Mouse (Mus musculus) midbrain, embryonic 16.5 days (tissue): Measurements from ENCODE around the gene Emx1. TPM values are rescaled to one million over a fixed set of nuclear protein-coding genes. Genes with fewer than 3 reads are reported as not detected.
"Not testable (repeated sequence)": the region's sequence is repeated elsewhere in the genome, so short reads cannot be mapped to it uniquely, and the experiment has no call there.

Experiments used
- ATAC-seq: fragments of 200-750 bp; cut with Nextera tagmentation; 2 replicates; pipeline ENCODE4 v1.8.0; 2017; ENCODE audit warnings: moderate TSS enrichment
- H3K27ac ChIP-seq: fragments of 300-500 bp; sonication (generic); 2 replicates; pipeline ENCODE4 v1.5.1; 2014; ENCODE audit warnings: mild to moderate bottlenecking, low read length, mixed read lengths
- H3K27me3 ChIP-seq: fragments of 300-500 bp; sonication (generic); 2 replicates; pipeline ENCODE4 v1.6.1; 2014; ENCODE audit warnings: low read depth, low read length, mixed read lengths; ENCODE audit not compliant: control insufficient read depth, insufficient read depth
- H3K36me3 ChIP-seq: fragments of 300-500 bp; sonication (generic); 2 replicates; pipeline ENCODE4 v1.6.1; 2014; ENCODE audit warnings: mild to moderate bottlenecking, low read length, moderate library complexity, mixed read lengths; ENCODE audit not compliant: control insufficient read depth, insufficient read depth
- H3K4me1 ChIP-seq: fragments of 300-500 bp; sonication (generic); 2 replicates; pipeline ENCODE4 v1.6.1; 2014; ENCODE audit warnings: mild to moderate bottlenecking, low read length, mixed read lengths; ENCODE audit not compliant: control insufficient read depth, insufficient read depth
- H3K4me2 ChIP-seq: fragments of 300-500 bp; sonication (generic); 2 replicates; pipeline ENCODE4 v1.6.1; 2014; ENCODE audit warnings: mild to moderate bottlenecking, low read length, mixed read lengths
- H3K4me3 ChIP-seq: fragments of 300-500 bp; sonication (generic); 2 replicates; pipeline ENCODE4 v1.5.1; 2014; ENCODE audit warnings: low read depth, mild to moderate bottlenecking, low read length, moderate library complexity, mixed read lengths
- H3K9ac ChIP-seq: fragments of 300-500 bp; sonication (generic); 2 replicates; pipeline ENCODE4 v1.6.1; 2014; ENCODE audit warnings: low read depth, low read length, mixed read lengths
- H3K9me3 ChIP-seq: fragments of 300-500 bp; sonication (generic); replicated peaks from 2 replicates; pipeline ENCODE4 v1.6.1; 2014; ENCODE audit warnings: mild to moderate bottlenecking, low read length, mixed read lengths; ENCODE audit not compliant: control insufficient read depth, poor library complexity, severe bottlenecking
- WGBS: fragments of 180-500 bp; shearing (Covaris S2); extraction: QIAGEN DNeasy Blood & Tissue Kit; methylation state at CpG from one replicate; pipeline ENCODE4 v1.1.7; 2014; 5-methylcytosine and 5-hydroxymethylcytosine counted together
- polyA plus RNA-seq: library from polyadenylated mRNA; unstranded; fragments of >200 nt; fragmentation: Nextera tagmentation; extraction: Ambion mirVana; gene quantifications from 2 replicates; pipeline ENCODE4 v1.2.1, GENCODE M21; 2015

Emx1 gene
- polyA plus RNA-seq: 0.75 and 1.2 TPM in 2 replicates

DNA sequence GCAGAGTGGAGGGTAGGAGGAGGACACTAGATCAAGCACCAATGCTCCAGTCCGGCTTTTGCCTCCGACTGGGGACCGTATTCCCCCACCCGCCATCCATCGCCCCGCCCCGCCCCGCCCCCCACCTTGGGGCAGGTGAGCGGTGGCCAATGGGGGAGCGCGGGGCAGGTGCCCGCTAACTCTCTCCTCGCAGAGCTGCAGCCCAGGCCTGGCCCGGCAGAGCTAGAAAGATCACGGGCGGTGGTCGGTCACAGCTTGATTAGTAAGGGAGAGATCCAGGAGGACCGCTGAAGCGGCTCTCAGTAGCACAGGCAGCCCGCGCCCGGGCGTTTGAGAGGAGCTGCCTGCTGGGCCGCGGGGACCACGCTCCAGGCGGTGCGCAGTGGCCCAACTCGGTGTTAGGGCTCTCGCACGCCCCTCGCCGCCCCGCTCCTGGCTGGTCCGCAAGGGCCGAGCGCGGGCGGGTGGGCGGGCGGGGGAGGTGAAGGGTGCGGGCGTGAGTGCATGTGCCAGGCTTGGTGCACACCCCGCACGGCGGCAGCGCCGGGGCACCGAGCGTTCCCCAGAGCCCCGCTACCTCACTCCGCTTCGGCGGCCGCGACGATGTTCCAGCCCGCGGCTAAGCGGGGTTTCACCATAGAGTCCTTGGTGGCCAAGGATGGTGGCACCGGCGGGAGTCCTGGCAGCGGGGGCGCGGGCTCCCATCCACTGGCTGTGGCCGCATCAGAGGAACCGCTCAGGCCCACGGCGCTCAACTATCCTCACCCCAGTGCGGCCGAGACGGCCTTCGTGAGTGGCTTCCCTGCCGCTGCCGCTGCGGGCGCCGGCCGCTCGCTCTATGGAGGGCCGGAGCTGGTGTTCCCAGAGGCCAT is at the start of gene Emx1:
Gene Emx1, plus strand, starts transcription at position 99 of the 872 bp plus-strand sequence.
- Histone ChIP-seq H3K27ac (no peak within 1 kb of the TSS), H3K4me1 (peaks cover 33% of the 10 kb centered on the region), H3K36me3 (no peaks in the 10 kb centered on the region), H3K4me2 (peak within 1 kb of the TSS; percentile 77), H3K4me3 (peak within 1 kb of the TSS; percentile 40), H3K9ac (peak within 1 kb of the TSS; percentile 39), H3K9me3 (no peaks in the 10 kb centered on the region), H3K27me3 (peaks cover 37% of the 10 kb centered on the region)
- peak; percentile 59 for ATAC-seq
- WGBS: under 1% methylated on average over 61 of the region's 81 CpGs

DNA sequence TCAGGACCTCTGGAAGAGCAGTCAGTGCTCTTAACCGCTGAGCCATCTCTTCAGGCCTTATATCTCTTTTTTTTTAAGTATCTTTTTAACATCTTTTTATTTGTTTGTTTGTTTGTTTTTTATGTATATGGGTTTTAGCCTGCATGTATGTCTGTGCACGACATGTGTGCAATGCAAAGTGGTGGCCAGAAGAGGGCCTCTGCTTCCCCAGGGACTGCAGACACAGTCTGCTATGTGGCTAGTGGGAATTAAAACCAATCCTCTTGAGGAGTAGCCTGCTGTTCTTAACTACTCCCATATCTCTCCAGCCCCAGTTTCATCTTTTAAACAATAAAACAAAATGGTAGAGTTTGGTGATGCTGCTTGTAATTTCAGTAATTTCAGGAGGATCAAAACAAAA is 47.7 kb upstream of the Emx1 start:
- Histone ChIP-seq H3K27me3 (no peaks in the 10 kb centered on the region), H3K4me3 (no peak overlapping the region), H3K36me3 (no peaks in the 10 kb centered on the region), H3K4me2 (no peak overlapping the region), H3K9ac (no peak overlapping the region), H3K27ac (no peak overlapping the region), H3K4me1 (peaks cover 3% of the 10 kb centered on the region; the same call in 1 of the 2 replicates), H3K9me3 (no peaks in the 10 kb centered on the region)
- 96% methylated on average over 2 of the region's 2 CpGs for WGBS
- ATAC-seq: no peak

DNA sequence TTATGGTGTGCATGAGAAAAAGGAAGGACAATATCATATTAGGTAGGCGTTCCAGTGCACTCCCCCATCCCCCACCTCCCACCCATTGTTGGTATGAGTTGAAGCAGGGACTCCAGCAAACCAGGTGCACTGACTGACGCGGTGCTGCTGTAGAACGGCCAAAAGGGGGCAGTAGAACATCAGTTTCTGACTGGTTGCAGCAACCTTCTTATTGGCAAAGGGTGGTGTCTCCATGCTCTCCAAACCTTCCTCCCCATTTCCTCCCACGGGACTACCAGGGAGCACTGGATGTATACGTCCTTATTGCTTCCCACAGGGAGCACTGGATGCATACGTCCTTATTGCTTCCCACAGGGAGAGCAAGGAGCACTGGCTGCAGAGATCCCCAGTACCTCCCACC is 46.2 kb upstream of the Emx1 start:
- not testable (repeated sequence) for H3K27me3 ChIP-seq, H3K4me1 ChIP-seq, H3K36me3 ChIP-seq, H3K9me3 ChIP-seq, H3K4me2 ChIP-seq, H3K9ac ChIP-seq, H3K4me3 ChIP-seq, H3K27ac ChIP-seq, ATAC-seq
- 11% methylated on average over 6 of the region's 7 CpGs for WGBS

- no peaks in the 10 kb centered on the region for H3K9me3 ChIP-seq
- no peak for ATAC-seq
- 75% methylated on average over 3 of the region's 3 CpGs for WGBS
Observed at GRCm38 (mm10) chr6:85144466-85144865, 42.8 kb upstream of the Emx1 start.

GRCm38 (mm10) chr6:85147636-85148035 is 39.6 kb upstream of the Emx1 start:
- no peak for ATAC-seq
- no peak overlapping the region for H3K4me2 ChIP-seq
- H3K4me3 ChIP-seq: no peak overlapping the region
- no peak overlapping the region for H3K9ac ChIP-seq
- no peaks in the 10 kb centered on the region for H3K4me1 ChIP-seq
- no peaks in the 10 kb centered on the region for H3K27me3 ChIP-seq
- WGBS: 68% methylated on average over 3 of the region's 3 CpGs
- H3K9me3 ChIP-seq: no peaks in the 10 kb centered on the region
- no peaks in the 10 kb centered on the region for H3K36me3 ChIP-seq
- H3K27ac ChIP-seq: no peak overlapping the region

More at GRCm38 (mm10) chr6:85144466-85144865, 42.8 kb upstream of the Emx1 start:
- Histone ChIP-seq H3K27ac (no peak overlapping the region), H3K36me3 (no peaks in the 10 kb centered on the region), H3K4me3 (no peak overlapping the region), H3K27me3 (no peaks in the 10 kb centered on the region), H3K4me2 (no peak overlapping the region), H3K9ac (no peak overlapping the region), H3K4me1 (no peaks in the 10 kb centered on the region)

GRCm38 (mm10) chr6:85150386-85150785 is 36.9 kb upstream of the Emx1 start:
- Histone ChIP-seq H3K4me2 (no peak overlapping the region), H3K27ac (no peak overlapping the region), H3K9me3 (no peaks in the 10 kb centered on the region), H3K36me3 (no peaks in the 10 kb centered on the region), H3K9ac (no peak overlapping the region), H3K4me1 (peaks cover 6% of the 10 kb centered on the region), H3K4me3 (no peak overlapping the region), H3K27me3 (no peaks in the 10 kb centered on the region)
- 72% methylated on average over 3 of the region's 3 CpGs for WGBS
- ATAC-seq: no peak

DNA sequence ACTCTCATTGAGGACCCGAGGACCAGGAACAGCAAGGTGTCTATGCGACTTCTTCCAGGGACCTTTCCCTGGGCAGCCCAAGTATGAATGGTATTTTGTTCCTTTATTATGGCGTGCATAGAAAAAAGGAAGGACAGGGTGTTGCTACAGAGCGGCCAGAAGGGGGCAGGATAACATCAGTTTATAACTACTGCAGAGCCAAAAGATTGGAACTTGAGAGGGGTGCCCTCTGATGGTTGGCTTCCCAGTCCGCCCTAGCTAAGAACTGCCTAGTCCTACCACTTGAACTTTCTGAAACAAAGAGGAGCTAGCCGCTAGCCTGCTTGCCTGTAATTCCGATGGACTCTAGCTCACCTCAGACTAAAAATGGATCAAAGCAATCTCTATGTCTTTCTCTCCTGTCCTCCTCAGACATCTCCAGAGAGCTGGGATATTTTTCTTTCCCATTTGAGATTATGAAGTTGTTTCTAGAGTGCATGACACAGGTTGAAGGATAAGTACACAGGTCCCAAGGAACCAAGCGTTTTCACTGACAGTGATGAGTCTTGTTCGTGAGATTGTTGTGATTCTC is 33.2 kb upstream of the Emx1 start:
- WGBS: 10% methylated on average over 9 of the region's 9 CpGs
- H3K4me3 ChIP-seq: no peak overlapping the region
- H3K9me3 ChIP-seq: no peaks in the 10 kb centered on the region
- no peak overlapping the region for H3K27ac ChIP-seq
- no peak overlapping the region for H3K4me2 ChIP-seq
- H3K36me3 ChIP-seq: no peaks in the 10 kb centered on the region
- ATAC-seq: peak; percentile 61; the same call in 1 of the 2 replicates
- H3K9ac ChIP-seq: no peak overlapping the region
- no peaks in the 10 kb centered on the region for H3K27me3 ChIP-seq
- H3K4me1 ChIP-seq: peaks cover 8% of the 10 kb centered on the region

DNA sequence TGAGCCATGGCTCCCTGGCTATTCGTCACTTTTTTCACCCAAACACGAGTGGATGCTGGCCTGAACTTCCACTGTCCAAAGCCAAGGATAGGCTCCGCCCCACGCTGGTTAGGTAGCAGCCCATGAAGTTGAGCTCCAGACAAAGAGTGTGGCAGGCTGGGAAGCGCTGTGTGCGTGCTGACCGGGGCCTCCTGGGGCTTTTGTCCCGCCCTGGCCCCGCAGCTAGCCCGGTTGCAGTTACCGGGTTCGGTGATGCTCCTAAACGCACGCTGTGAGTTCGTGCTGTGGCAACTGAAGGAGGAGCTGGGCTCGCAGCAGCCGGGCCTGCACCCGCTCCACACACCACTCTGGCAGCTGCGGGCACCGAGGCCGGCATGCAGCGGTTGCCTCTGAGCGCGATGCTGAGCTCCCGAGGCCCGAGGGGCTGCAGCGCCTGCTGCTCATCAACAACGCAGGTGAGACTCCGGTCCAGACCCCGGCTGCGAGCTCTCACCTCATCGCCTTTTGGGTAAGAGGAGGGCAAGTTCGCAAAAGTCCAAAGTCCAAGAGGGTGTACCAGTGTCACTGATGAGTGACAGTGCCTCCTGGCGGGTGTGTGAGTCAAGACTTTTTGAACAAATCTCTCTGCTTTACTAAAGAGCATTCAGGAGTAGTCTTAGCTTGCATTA is 32.2 kb upstream of the Emx1 start:
- WGBS: under 1% methylated on average over 34 of the region's 34 CpGs
- Histone ChIP-seq H3K4me3 (peak overlapping the region; percentile 43), H3K9ac (peak overlapping the region; percentile 66), H3K27me3 (no peaks in the 10 kb centered on the region), H3K36me3 (no peaks in the 10 kb centered on the region), H3K27ac (no peak overlapping the region), H3K9me3 (no peaks in the 10 kb centered on the region), H3K4me1 (peaks cover 8% of the 10 kb centered on the region), H3K4me2 (peak overlapping the region; percentile 83)
- ATAC-seq: peak; percentile 49; the same call in 1 of the 2 replicates

GRCm38 (mm10) chr6:85156551-85156950 is 30.7 kb upstream of the Emx1 start:
- H3K4me2 ChIP-seq, H3K9ac ChIP-seq, H3K36me3 ChIP-seq, H3K27me3 ChIP-seq, H3K27ac ChIP-seq, H3K4me3 ChIP-seq, H3K4me1 ChIP-seq, ATAC-seq, H3K9me3 ChIP-seq: not testable (repeated sequence)
- whole genome bisulfite sequencing: 84% methylated on average over 2 of the region's 2 CpGs
